Mouse (Mus musculus) stomach, postnatal 0 days (tissue): Measurements from ENCODE around the gene Taf3.

Experiments
- CTCF ChIP-seq: IDR thresholded peaks from 2 replicates; pipeline ENCODE4 v1.5.1; 2016; ENCODE audit warnings: antibody characterized with exemption, low read depth, mild to moderate bottlenecking, moderate library complexity
- EP300 ChIP-seq: optimal IDR thresholded peaks from 2 replicates; pipeline ENCODE3; 2016; ENCODE audit warnings: antibody characterized with exemption

GRCm38 (mm10) chr2:10082737-10083136, 34.3 kb upstream of the Taf3 start:
- TF ChIP-seq CTCF (no peak), EP300 (no peak)
